Mouse (Mus musculus): Measurements from ENCODE around the gene Ankrd33b.
A peak's percentile ranks its signal among the peaks of the same experiment; 100 is the strongest.

Ankrd33b gene

DNA sequence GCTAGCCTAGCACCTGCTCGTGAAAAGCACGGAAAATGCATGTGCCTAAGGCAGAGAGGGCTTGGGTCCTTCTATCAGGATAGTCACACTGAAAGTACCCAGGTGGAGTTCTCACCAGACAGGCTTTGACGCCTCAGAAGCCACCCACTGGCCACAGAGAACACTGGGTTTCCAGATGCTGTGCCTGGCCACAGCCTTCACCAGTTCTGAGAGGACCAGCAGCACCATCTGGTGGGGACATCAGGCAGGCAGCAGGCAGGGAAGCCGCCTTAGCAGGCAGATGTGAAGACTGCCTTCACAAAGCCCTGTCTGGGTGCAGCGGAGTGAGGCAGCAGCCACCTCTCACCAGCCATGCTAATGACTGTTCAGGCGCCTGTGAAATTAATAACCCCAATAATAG, 102.7 kb downstream of the Ankrd33b start:
- DNase-seq (ENCODE audit: low spot score): peak; percentile 66

DNA sequence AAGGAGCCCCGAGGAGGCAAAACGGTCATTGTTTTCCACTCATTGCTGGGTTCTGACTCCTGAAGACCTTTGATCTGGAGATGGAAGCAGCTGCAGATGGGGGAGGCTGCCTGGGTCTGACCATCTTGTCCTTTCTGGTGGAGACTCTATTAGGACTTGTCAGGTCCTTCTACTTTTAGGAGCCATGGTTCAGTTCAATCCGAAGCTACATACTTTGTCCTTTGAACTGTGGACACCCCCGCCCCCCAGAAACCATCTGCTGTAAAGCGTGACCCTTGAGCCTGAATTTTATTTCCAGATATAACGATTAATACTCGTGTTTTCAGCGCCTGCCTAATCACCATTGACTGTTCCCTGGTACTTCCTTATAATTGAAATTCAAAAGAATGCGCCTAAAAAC, 105.2 kb downstream of the Ankrd33b start:
- no peak for DNase-seq (ENCODE audit: low spot score)

DNA sequence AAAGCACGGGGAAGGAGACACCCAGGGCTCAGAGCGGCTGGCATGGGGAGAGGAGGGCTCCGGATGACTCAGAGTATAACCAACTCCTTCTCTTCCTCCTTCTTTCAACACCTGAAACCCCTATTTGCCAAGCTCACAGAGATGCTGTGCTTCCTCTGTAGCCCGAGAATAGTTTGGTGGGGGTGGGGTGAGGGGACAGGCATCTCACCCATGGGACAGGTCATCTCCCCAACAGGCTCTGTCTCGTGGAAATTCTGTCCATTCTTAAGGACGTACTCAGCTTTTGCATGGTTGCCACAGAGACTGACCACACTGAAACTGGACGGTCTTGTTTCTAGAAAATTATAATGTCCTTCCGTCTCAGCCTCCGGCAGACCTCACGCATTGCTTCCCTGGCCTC, 106.4 kb downstream of the Ankrd33b start:
- no peak for DNase-seq (ENCODE audit: low spot score)

DNA sequence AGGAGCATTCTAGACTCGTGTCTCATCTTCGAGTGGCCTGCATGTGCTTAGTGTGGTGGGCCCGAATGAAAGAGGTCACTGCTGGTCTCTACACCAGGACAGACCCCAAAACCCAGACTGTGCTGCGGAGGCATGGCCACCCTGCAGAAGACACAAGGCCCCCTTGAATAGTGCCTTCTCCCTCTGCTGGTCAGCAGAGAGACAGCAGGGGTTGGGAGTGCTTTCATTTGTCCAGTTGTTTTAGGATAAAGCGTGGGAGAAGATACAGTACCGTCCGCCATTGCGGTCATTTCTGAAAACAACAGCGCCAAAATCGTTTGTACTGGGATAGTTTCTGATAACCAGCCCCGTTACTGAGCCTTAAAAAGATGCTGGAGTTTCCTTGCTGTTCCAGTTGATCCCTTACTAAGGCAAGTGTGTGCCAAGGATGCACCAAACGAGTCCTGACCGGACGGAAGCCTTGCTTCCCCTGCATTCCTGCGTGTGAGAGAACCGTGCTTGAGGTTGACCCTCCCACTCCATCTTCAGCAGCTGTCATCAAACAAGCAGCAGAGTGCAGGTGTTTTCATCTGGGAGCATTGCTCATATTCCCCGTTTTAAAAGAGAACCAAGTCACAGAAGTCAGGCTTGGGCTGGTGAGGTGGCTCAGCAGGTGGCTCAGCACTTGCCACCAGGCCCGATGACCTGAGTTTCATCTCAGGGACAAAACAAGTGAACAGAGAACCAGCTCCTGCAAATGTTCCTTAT, 108.7 kb downstream of the Ankrd33b start:
- DNase-seq (ENCODE audit: low spot score): no peak

DNA sequence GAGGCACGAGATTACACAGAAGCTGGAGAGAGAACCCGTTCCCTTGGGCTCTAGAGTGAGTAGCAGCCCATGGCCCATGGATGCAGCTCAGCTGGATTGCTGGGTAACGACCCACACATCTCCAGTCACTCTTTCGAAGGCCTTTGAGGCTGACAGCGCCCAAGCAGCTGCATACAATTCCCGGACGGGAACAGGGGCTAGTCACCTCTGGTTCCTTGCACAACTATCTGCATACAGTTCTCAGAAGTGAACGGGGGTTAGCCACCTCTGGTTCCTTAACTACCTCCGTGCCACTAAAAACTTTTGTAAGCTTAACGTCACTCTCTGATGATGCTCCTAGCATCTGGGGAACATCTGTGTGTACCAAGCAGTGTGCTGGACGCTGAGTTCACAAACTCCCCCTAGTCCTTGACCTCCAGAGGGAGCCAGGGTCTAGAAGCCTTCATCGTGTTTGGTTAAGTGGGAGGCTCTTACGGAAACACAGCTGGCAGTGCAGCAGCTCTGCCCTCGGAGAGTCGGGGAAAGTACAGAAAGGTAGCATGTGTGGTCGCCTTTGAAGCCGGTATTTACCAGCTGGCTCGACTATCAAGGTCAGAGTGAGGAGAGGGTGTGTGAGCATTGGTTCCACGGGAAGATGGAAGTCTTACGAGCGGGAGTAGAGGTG, 109.4 kb downstream of the Ankrd33b start:
- no peak for DNase-seq (ENCODE audit: low spot score)

DNA sequence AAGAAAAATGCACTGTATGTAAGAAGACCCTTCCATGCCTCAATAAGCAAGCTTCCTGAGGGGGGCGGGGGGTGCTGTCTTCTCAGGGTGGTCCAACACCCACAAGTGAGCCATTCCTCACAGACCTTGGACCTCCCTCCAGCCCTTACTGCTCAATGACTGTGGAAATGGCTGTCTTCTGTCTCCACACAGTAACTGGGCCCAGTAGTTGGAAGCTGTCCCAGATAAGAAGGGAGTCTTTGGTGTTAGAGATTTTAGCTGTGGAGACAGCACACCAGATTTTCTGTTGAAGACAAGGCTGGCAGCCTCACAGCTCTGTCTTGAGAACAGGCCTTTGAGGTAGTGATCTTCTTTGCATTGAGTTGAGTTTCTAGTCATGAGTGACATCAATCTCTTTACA, 110.2 kb downstream of the Ankrd33b start:
- no peak for DNase-seq (ENCODE audit: low spot score)

DNA sequence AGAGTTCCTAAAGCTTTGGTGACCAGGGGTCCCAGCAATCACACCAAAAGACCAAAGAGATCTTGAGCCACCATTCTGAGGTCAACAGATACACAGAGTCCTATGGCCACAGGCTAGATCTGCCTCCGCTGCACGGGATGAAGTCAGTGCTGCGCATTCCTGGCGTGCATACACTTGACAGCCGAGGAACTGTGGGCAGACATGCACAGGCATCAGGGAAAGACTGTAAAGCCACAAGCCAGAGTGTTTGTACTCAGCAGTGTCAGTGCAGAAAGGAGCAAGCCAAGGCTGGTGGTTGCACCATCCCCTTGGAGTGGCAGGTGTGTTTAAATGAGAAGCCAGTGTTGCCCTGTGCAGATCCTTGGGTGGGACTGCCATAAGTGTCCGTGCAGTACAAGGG, 111.8 kb downstream of the Ankrd33b start:
- DNase-seq (ENCODE audit: low spot score): no peak

DNA sequence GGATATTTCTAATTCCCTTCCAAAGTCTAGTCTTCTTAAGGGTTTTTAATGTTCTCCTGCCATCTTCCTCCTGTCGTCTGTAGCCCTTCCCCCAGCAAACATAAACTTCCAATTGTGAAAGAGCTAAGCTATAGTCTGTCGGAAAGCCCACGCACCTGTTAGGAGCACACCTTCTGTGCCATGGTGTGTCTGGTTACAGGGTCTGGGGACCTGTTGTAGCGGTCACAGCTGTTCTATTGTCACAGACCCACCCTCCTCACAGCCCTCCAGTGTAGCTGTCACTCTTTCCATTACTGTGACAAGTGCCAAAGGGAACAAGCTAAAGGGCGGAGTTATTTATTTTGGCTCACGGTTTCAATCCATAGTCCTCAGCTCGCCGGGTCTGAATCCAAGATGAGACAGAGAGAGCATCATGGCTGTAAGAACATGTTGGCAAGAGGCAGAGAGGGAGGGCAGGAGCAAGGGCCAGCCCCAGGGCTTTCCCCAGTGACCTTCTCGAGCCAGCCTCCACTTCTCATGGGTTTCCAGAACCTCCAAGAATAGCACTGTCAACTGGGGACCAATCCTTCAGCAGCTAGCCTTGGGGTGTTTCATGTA, 112.5 kb downstream of the Ankrd33b start:
- DNase-seq (ENCODE audit: low spot score): no peak

DNA sequence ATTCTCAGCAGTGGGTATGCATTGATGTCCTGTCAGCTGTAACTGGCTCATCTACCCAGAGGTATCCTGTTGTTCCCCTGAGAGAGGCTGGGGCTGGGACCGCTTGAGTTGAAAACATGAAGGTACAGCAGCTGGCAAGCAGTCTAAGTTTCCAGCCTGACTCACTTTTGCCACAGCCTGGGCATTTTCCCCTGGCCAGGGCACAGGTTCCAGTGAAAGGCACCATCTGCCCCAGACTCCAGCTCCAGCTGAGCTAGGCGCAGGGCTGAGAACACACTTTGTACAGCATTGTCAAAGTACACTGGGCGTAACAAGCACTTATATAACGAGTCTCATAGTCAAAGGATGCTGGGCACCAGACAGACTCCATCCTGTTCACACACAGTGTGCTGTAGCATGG, 113.6 kb downstream of the Ankrd33b start:
- no peak for DNase-seq (ENCODE audit: low spot score)

DNA sequence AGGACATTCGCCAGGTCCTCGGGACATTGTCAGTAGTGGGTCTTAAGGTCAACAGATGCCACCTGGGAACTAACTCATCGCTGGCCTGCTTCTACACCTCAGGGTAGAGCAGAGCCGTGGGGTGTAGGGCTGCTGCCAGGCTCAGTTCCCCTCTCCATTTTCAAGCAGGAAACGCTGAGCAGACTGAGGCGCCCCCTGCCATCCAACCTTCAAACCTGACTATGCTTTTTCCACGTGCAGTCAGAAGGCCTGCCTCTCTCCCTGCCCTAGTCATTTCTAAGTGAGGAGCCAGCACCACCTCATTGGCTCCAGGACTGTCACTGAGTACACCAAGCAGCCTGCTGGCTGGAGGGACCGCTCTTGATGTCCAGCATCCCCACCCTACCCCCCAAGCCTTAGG, 114.1 kb downstream of the Ankrd33b start:
- DNase-seq (ENCODE audit: low spot score): no peak

DNA sequence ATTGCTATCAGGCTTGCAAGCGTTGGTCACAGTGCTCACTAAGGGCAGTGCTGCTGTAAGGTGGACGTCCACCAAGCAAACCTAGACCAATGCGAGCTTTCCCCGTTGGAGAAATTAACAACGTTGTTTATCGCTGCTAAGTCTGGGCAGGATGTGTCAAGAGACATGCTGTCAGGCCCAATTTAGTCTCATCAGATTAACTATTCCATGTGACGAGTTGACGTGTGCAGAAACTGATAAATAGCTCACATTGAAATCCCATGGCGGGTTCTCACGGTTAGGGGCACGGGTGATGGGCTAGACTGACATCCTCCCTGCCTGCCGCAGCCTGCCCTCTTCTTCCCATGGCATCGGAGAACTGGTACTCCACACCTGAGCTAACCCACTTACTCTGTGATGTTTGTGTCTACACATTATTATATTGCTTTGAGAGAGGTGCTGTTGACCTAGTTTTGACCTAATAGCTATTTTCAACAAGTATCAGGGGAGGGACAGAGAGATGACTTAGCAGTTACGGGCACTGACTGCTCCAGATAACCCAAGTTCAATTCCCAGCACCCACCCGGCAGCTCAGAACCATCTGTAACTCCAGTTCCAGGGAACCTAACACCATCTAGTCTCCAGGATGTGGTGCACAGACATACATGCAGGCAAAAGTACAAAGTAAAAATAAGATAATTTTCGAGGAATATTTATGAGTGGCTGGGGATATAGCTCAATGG, 114.8 kb downstream of the Ankrd33b start:
- DNase-seq (ENCODE audit: low spot score): no peak

DNA sequence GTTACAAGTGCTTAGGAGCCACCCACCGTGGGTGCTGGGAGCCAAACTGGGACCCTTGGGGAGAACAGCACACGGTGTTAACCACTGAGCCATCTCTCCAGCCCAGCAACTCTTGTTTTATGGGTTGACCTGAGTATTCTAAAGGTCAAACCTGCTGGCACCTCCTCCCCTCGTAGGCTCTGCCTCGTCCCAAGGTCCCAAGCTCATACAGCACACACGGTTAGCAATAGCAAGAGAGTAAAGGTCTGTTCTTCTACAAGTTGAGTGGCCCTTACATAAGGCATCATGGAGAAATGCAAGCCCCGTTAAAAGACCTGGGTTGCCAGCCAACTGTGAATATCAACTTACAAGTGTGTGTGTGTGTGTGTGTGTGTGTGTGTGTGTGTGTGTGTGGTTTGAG, 116.3 kb downstream of the Ankrd33b start:
- no peak for DNase-seq (ENCODE audit: low spot score)

DNA sequence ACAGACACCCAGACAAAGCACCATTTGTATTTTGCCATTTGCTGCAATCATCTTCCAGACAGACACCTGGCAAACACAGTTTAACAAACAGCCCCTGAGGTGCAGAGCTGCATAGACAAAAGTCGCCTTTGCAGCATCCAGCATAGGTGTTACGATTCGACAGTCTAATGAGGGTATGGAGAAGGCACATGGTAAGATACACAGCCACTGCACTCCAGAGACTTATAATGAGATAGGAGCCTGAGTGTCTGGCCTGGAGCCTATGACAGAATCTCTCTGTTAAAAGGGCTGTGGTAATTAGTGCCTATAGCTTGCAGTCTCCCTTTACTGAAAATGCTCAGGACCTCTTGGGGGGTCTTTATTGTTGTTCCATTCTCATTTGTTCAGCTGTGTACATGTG, 116.8 kb downstream of the Ankrd33b start:
- DNase-seq (ENCODE audit: low spot score): no peak

DNA sequence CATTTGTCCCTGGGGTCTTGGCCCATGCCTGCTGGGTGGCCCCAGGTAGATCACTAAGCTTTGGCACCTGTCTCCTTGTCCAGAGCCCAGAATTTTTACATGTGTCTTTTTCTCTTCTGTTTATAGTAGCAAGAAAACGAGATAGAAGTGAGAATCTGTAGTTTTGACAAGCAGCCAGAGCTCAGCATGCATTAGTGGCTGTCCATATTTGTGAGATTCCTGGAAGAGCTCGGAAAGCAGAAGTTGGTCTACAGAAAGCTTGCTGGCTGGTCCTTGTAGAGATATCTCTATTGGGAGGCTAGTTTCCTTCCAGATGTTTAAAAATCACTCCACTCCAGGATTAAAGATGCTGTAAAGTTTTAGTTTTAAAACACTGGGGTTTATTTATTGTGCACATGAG, 117.5 kb downstream of the Ankrd33b start:
- no peak for DNase-seq (ENCODE audit: low spot score)

DNA sequence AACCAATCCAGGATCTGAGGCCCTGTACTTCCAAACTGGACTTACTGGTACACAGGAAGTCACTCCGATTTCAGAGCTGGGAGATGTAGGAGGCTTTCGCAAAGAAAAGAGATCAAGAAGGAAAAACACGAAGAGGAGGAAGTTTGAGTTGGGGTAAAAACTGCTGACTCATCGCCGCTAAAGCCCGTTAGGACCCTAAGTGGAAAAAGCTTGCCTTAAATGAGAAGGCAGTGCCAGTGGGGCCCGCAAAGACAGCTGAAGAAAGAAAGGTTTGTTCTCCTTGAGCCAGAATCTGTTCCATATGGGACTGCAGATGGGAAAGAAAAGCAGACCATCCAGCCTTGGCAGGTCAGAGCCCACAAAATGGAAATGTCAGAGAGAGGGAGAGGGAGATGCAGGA, 118.6 kb downstream of the Ankrd33b start:
- DNase-seq (ENCODE audit: low spot score): no peak

DNA sequence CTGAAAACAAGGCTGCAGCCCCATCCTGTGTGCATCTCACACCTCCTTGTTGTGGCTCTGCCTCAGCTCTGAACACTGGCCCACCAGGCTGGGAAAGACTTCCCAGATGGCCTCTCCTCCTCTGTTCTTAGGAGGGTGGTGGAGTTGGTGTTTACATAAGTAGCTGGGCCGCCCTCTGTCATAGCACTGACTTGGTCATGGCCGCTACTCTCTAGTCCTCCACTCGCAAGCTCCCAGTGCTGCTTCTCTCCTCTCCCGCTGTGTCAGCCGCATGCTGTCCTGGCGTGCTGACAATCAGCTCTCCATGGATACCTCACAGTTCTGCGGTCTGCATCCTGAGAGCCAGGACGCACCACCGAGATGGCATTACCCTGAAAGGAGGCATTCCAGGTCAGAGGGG, 120.5 kb downstream of the Ankrd33b start:
- no peak for DNase-seq (ENCODE audit: low spot score)

DNA sequence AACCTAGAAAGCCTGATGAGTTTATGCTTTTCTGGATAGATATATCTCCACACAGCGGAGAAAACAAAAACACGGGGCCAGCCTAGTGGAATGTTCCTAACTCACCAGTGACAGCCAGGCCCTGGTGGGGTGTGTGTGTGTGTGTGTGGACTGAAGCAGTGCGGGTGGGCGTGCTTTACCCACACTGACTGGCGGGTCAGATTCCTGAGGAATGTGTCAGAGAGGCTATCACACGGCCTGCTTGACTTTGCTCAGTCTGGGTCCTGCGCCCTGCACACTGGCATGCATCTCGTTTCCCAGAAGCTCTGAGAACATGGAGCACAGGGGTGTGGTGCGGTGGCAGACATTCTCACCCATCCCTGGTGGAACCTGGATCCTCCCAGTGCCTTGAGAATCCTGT, 121.6 kb downstream of the Ankrd33b start:
- no peak for DNase-seq (ENCODE audit: low spot score)

DNA sequence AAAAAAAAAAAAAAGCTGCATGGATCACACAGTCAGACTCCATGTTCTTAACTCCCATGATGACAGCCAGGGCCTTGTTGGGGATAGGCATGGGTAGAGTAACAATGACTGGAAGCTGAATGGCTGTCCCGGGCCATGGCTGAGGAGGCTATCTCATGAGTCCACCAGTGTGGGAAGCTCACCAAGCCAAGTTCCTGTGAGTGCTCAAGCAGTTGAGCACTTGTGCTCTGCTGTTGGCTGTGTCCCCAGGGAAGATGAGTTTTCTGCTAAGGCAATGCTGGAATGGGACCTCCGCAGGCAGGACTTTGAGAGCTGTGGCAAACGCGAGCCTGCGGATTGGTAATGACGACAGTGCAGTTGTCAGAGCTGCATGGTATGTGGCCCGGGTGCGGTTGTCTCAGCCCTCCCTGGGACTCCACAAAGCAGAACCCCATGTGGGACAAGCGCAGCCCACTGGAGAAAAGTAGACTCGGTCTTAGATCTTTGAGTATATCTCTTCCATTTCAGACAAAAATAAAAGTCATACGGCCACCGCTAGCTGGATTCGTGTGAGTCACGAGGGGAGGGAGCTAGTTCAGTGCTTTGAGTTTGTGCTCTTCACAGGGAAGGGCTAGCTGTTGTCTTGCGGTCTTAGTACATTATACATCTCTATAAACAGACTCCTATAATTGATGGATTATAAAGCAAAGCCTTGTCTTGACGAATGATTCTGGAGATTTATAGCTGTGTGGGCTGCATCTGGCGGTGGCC, 122.7 kb downstream of the Ankrd33b start:
- no peak for DNase-seq (ENCODE audit: low spot score)

DNA sequence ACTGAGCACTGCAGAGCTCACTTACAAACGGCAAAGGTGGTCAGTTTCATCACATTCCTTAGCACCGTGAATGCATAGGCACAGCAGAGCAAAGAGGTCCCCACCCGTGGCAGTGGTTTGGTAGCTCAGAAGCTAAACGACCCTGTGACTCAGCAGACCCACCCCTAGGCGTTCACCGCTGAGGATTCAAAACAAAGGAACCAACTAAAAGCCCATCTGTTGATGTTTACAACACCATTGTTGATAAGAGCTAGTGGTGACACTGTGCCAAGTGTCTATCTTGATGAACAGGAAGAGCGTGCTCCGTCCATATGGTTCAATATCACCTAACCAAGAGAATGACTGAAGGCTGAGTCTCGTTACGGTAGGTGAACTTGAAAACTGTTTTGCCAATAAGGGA, 124.3 kb downstream of the Ankrd33b start:
- no peak for DNase-seq (ENCODE audit: low spot score)
